Mouse (Mus musculus): Measurements from ENCODE around the gene Kbtbd3. TPM values are rescaled to one million over a fixed set of nuclear protein-coding genes. Genes with fewer than 3 reads are reported as not detected.

The Kbtbd3 gene
- total RNA-seq (2021): 1 to 10 TPM; 4.3 to 4.5 TPM
- long read RNA-seq, experiment 1, transcript Kbtbd3-202 (4 exons, 2,313 nt): major isoform, 17 of 32 reads
- long read RNA-seq, experiment 1, transcript Kbtbd3-201 (3 exons, 2,231 nt): minor isoform, 11 of 32 reads
- long read RNA-seq, experiment 1, partial matches to known transcripts: 2 of 32 reads
- long read RNA-seq, experiment 1, other reads (novel, unspliced or antisense): 2 of 32 reads
- long read RNA-seq, experiment 2, transcript Kbtbd3-201 (3 exons, 2,231 nt): minor isoform, 10 of 29 reads
- long read RNA-seq, experiment 2, transcript Kbtbd3-202 (4 exons, 2,313 nt): major isoform, 13 of 29 reads
- long read RNA-seq, experiment 2, partial matches to known transcripts: 3 of 29 reads
- long read RNA-seq, experiment 2, other reads (novel, unspliced or antisense): 3 of 29 reads

GRCm38 (mm10) chr9:4309351-4310085 lies at the start of gene Kbtbd3, which contains the start of gene Aasdhppt:
TSS of gene Kbtbd3 (plus strand) at chr9:4309833.
TSS of gene Aasdhppt (minus strand) at chr9:4309471.
- peak; percentile 99 for DNase-seq

GRCm38 (mm10) chr9:4259841-4260745 lies 49.5 kb upstream of the Kbtbd3 start:
- no peak for DNase-seq

GRCm38 (mm10) chr9:4260746-4261090 lies 48.9 kb upstream of the Kbtbd3 start:
- no peak for DNase-seq

- no peak for DNase-seq
Observed at GRCm38 (mm10) chr9:4266881-4267280, 42.8 kb upstream of the Kbtbd3 start.

- DNase-seq: no peak
Observed at GRCm38 (mm10) chr9:4283850-4284249, 25.8 kb upstream of the Kbtbd3 start.

- DNase-seq: no peak
Observed at GRCm38 (mm10) chr9:4300466-4300865, 9.2 kb upstream of the Kbtbd3 start.

GRCm38 (mm10) chr9:4304867-4305266 lies 4.8 kb upstream of the Kbtbd3 start:
- DNase-seq: no peak

GRCm38 (mm10) chr9:4308628-4309350 lies 844 bp upstream of the Kbtbd3 start:
- DNase-seq: no peak

GRCm38 (mm10) chr9:4310706-4311105 lies 1.1 kb downstream of the Kbtbd3 start:
- DNase-seq: no peak

GRCm38 (mm10) chr9:4311162-4311561 lies 1.5 kb downstream of the Kbtbd3 start:
- no peak for DNase-seq

GRCm38 (mm10) chr9:4313946-4314345 lies 4.3 kb downstream of the Kbtbd3 start:
- DNase-seq: no peak

GRCm38 (mm10) chr9:4315746-4316145 lies 6.1 kb downstream of the Kbtbd3 start:
- DNase-seq: no peak

- DNase-seq: no peak
Observed at GRCm38 (mm10) chr9:4318939-4319721, 9.5 kb downstream of the Kbtbd3 start.

- no peak for DNase-seq
Observed at GRCm38 (mm10) chr9:4353163-4353562, 43.5 kb downstream of the Kbtbd3 start.

- DNase-seq: peak; percentile 99
Observed at GRCm38 (mm10) chr9:4375828-4376639, 66.4 kb downstream of the Kbtbd3 start, which contains the start of gene Msantd4. TSS of gene Msantd4 (plus strand) at chr9:4376562.

- DNase-seq: no peak
Observed at GRCm38 (mm10) chr9:4376640-4377120, 67.0 kb downstream of the Kbtbd3 start.
